Mouse (Mus musculus) gastrocnemius, adult 2 months (tissue): Measurements from ENCODE around the gene Hsf2bp. TPM values are rescaled to one million over a fixed set of nuclear protein-coding genes. Genes with fewer than 3 reads are reported as not detected.

Source experiments
- DNase-seq: peaks from one replicate; pipeline ENCODE4 v3.0.0; 2022
- H3K27ac ChIP-seq: fragments of 200-600 bp; 2 replicates; pipeline ENCODE4 v1.8.1; 2022; ENCODE audit warnings: mild to moderate bottlenecking
- H3K4me3 ChIP-seq: fragments of 200-600 bp; 2 replicates; pipeline ENCODE4 v1.8.1; 2022; ENCODE audit warnings: mild to moderate bottlenecking, moderate library complexity
- CTCF ChIP-seq: fragments of 200-600 bp; IDR thresholded peaks from 2 replicates; pipeline ENCODE4 v1.8.1; 2022; ENCODE audit warnings: antibody characterized with exemption, mild to moderate bottlenecking, moderate library complexity
- intact Hi-C: fragments of 180-260 bp; cut with DNase I; formaldehyde crosslinking; loops from one replicate; pipeline ENCODE4 v1.15.1; 2025
- total RNA-seq, 2 experiments: library from RNA; stranded (reverse); gene quantifications; 2 replicates each; pipeline ENCODE4 v1.2.3; 2021

Gene Hsf2bp
- total RNA-seq, 2 experiments from 2014 or later, result 0.46 to 1.5 TPM

DNA sequence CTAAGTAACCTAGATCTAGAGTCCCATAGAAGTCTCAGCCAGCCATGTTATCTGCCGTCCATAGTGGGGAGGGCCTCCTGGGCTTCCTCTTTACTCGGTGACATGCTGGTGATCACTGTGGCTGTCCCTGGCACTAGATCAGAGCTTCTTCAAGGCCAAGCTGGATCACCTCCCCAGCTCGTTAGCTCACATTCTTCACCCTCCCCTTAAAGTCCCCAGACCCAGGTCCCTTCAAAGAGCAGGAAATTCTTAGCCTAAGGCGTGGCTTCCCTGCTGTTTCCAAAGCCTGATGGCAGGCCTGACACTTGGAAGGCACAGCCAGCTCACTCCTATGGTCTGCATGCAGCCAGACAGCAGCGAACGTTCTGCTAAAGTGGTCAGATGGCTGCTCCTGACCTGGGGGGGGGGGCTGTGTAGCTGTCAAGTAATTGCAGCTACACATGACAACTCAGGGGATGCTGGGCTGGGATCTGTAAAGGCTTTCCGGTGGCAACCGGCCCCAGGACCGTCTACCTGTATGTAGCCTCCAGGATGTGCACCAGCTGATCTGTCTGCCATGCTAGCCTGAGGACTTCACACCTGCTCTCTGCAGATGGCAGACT, 115.5 kb downstream of the Hsf2bp start:
- no peak for TF ChIP-seq CTCF
- peak overlapping the region; percentile 81 for H3K27ac ChIP-seq
- DNase-seq, result peak; percentile 47
- no peak overlapping the region for H3K4me3 ChIP-seq
- intact Hi-C loops, result no loop called here

- intact Hi-C loops, result loop anchor here (5.0 kb wide), 1 partner anchor 62 kb away; the partner anchor contains the start of gene Sik1
These were observed 116.5 kb downstream of the Hsf2bp start for GRCm38 (mm10) chr17:31919599-31919998.

DNA sequence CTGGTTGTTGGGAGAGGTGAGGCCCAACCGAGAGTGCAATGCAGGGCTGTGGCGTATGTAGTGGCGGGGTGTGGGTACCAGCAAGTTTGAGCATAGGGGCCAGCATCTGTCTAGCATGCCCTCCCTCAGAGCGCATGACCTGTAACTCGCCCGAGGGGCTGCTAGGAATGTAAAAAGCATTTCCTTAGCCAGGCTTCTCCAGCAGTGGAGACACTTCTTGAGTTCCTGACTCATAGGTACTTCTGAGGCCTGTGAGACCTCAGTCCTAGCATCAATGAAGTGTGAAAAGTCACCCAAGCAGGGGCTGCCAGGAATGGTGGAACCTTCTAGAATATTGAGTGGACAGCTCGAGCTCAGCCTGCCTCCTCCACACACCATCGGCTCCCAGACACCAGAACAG, 117.8 kb downstream of the Hsf2bp start:
- Histone ChIP-seq H3K27ac (peak overlapping the region; percentile 16; the same call in 1 of the 2 replicates), H3K4me3 (no peak overlapping the region)
- no peak for TF ChIP-seq CTCF
- intact Hi-C loops, result loop anchor here (5.0 kb wide), 1 partner anchor 61 kb away; the partner anchor contains the start of gene Sik1
- DNase-seq, result no peak

More at GRCm38 (mm10) chr17:31919599-31919998, 116.5 kb downstream of the Hsf2bp start:
- H3K4me3 ChIP-seq, result no peak overlapping the region
- TF ChIP-seq CTCF, result no peak
- no peak for DNase-seq
- peak overlapping the region; percentile 81 for H3K27ac ChIP-seq

DNA sequence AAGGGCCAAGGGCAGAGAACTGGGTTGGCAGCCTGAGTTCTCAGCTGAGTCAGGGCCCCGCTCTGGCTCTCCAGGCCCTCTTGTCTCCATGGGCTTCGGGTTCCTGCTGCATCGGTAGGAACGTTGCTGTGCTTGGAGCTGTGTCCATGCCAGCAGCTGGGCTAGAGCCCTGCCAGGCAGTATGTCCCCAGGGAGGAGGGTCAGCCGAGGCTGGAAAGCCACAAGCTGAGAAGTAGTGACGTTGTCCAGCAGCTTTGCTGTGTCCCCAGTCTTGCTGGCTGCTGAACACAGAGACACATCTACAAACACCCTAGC, 119.7 kb downstream of the Hsf2bp start:
- TF ChIP-seq CTCF, result no peak
- peak; percentile 92 for DNase-seq
- intact Hi-C loops, result loop anchor here (5.0 kb wide), 1 partner anchor 59 kb away; the partner anchor contains the start of gene Sik1

GRCm38 (mm10) chr17:31915756-31916460, 120.2 kb downstream of the Hsf2bp start:
- Histone ChIP-seq H3K27ac (peak overlapping the region; percentile 95), H3K4me3 (peak overlapping the region; percentile 35)
- peak; percentile 81 for DNase-seq
- intact Hi-C loops, result loop anchor here (5.0 kb wide), 1 partner anchor 59 kb away; the partner anchor contains the start of gene Sik1
- peak; percentile 37; the same call in 1 of the 2 replicates for TF ChIP-seq CTCF

More for the DNA sequence above, 119.7 kb downstream of the Hsf2bp start:
- Histone ChIP-seq H3K27ac (peak overlapping the region; percentile 95), H3K4me3 (peak overlapping the region; percentile 37)

DNA sequence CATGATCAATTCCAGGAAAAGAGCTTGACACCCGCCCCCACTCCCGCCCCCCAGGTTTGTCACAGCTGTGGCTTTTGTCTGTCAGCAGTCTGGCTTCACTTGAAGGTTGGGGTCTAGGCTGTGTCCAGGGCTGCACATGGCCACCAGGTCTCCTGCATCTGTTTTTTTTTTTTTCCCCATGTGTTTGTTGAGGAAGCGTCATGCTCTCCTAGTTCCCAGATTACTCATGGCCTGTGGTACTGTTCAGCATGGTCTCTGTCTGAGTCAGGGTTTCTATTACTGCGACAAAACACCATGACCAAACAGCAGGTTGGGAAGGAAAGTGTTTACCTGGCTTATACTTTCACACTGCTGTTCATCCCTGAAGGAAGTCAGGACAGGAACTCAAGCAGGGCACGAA, 121.8 kb downstream of the Hsf2bp start:
- no peak for DNase-seq
- TF ChIP-seq CTCF, result no peak
- intact Hi-C loops, result no loop called here
- no peak overlapping the region for H3K4me3 ChIP-seq
- peak overlapping the region; percentile 95 for H3K27ac ChIP-seq

- TF ChIP-seq CTCF, result no peak
- intact Hi-C loops, result no loop called here
- H3K27ac ChIP-seq, result peak overlapping the region; percentile 80
- H3K4me3 ChIP-seq, result peak overlapping the region; percentile 4
- DNase-seq, result peak; percentile 59
These were observed 123.1 kb downstream of the Hsf2bp start for GRCm38 (mm10) chr17:31912881-31913662.

DNA sequence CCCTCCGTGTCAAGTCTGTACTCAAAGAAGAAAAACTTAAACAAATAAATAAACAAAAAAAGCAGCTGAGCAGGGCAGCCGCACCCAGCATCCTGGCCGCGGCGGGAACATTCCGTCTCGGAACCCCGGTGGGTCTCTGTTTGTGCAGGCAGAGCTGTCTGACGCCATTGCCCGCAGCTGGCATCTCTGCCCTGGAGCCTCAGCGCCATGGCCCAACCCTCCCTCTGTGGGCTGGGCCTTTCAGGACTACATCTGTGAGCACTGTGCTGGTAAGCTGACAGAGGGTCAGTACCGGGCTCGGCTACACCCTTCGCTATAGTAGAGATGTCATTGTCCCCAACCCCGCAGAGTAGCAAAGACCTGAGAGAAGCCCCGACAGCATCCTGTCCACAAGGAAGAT, 123.8 kb downstream of the Hsf2bp start:
- TF ChIP-seq CTCF, result no peak
- Histone ChIP-seq H3K27ac (peak overlapping the region; percentile 80), H3K4me3 (peak overlapping the region; percentile 17)
- intact Hi-C loops, result no loop called here
- peak; percentile 45 for DNase-seq

- H3K27ac ChIP-seq, result 0 out of 2 replicates have a peak overlapping the region, but pooled peaks have one; percentile 20
- TF ChIP-seq CTCF, result no peak
- intact Hi-C loops, result no loop called here
- H3K4me3 ChIP-seq, result no peak overlapping the region
- DNase-seq, result peak; percentile 34
These were observed 127.2 kb downstream of the Hsf2bp start for GRCm38 (mm10) chr17:31908966-31909365.

GRCm38 (mm10) chr17:31906441-31906840, 129.7 kb downstream of the Hsf2bp start:
- intact Hi-C loops, result no loop called here
- H3K4me3 ChIP-seq, result no peak overlapping the region
- no peak for TF ChIP-seq CTCF
- DNase-seq, result no peak
- peak overlapping the region; percentile 88 for H3K27ac ChIP-seq

GRCm38 (mm10) chr17:31905791-31906211, 130.3 kb downstream of the Hsf2bp start:
- TF ChIP-seq CTCF, result no peak
- intact Hi-C loops, result no loop called here
- peak; percentile 68 for DNase-seq
- Histone ChIP-seq H3K4me3 (no peak overlapping the region), H3K27ac (peak overlapping the region; percentile 90)

DNA sequence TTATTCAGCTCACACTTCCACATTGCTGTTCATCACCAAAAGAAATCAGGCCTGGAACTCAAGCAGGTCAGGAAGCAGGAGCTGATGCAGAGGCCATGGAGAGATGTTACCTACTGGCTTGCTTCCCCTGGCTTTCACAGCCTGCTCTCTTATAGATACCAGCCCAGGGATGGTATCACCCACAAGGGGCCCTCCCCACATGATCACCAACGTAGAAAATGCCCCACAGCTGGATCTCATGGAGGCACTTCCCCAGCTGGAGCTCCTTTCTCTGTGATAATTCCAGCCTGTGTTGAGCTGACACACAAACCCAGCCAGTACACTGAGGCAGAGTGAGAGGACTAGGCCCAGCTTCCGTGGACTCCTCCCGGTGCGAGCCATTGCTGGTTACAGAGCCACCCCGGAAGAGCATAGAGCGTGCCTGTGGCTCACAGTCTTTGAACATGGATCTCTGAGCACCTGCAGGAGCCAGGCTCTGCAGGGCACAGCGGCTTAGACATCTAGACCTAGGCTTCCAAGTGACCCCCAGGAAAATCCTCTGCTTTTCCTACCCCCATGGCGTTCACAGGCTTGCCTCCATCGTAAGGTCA, 130.9 kb downstream of the Hsf2bp start:
- H3K4me3 ChIP-seq, result peak overlapping the region; percentile 38; the same call in 1 of the 2 replicates
- peak overlapping the region; percentile 90 for H3K27ac ChIP-seq
- DNase-seq, result peak; percentile 10
- no peak for TF ChIP-seq CTCF
- intact Hi-C loops, result no loop called here
